Mouse (Mus musculus) G1E (cell line): ENCODE results near the gene Hoxc9.

ENCODE experiments used
- CTCF ChIP-seq: IDR thresholded peaks from 2 replicates; pipeline ENCODE4 v1.5.1; 2012; ENCODE audit warnings: low read depth, low read length, inconsistent platforms, mixed read lengths
- GATA1 ChIP-seq: IDR thresholded peaks from 2 replicates; pipeline ENCODE4 v1.6.1; 2012; ENCODE audit warnings: borderline replicate concordance, low read length, inconsistent platforms, mixed read lengths
- TAL1 ChIP-seq: conservative IDR thresholded peaks from 2 replicates; pipeline ENCODE4 v1.6.1; 2012; ENCODE audit warnings: low read depth, low read length, inconsistent platforms, mixed read lengths

- TF ChIP-seq CTCF (no peak), TAL1 (no peak), GATA1 (no peak)
Measured at GRCm38 (mm10) chr15:103032646-103033575, 56.7 kb downstream of the Hoxc9 start.
